Mouse (Mus musculus) embryo, embryonic 11.5 days (tissue): ENCODE data around the gene Git1.
A peak's percentile ranks its signal among the peaks of the same experiment; 100 is the strongest.

Experiments used
- DNase-seq: peaks from one replicate; pipeline ENCODE4 v3.0.0-alpha.2; 2012; ENCODE audit warnings: low read depth, low spot score

Git1 gene

DNA sequence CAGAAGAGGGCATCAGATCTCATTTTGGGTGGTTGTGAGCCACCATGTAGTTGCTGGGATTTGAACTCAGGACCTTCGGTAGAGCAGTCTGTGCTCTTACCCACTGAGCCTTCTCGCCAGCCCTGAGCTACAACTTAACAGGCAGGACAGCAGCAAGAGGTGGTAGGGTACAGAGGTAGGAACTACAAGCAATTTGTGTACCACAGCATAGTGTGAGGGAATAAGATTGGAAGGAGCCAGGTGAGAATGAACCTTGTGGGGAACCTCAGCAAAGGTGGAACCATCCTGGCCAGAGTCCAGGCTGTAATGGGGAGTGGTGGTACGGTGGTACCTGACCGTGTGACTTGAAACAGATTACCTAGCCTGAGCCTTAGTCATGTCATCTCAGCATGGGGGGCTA, 8.6 kb downstream of the Git1 start:
- DNase-seq = no peak

DNA sequence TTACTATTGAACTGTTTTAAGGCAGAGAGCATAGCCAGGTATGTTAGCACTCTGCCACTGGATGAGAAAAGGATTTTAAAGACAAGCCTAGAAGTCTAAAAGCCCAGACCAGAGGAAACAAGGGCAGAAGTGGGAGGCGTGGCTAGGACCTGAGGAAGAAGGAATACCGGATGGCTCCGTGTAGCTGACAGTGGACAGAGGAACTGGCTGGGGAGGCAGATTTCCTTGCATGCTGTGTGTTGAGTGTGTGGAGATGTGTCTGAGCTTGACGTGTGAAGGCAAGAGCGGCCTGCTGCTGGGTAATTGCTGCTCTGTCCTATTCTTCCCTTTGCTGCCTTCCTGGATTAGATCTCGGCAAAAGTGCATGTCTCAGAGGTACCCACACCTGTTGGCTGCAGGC, 9.1 kb downstream of the Git1 start:
- DNase-seq = no peak

DNA sequence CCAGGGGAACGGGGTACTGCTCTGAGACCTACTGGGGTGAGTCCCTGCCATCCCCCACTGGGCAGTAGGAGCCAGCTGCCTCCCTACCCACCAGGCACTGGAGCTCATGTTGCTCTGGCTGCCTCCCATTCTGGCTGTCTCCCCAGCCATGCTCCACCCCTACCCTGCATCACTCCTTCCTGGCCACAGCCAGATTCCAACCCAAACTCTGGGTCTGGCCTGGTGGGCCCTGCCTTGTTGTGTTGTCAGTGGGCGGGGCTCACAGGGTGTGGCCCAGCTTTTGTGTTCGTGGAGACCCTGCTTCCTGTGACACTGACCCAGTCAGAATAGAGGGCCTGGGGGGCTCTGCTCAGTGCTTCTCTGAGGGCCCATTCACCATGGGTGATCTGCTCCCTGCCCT, 10.1 kb downstream of the Git1 start:
- no peak for DNase-seq

DNA sequence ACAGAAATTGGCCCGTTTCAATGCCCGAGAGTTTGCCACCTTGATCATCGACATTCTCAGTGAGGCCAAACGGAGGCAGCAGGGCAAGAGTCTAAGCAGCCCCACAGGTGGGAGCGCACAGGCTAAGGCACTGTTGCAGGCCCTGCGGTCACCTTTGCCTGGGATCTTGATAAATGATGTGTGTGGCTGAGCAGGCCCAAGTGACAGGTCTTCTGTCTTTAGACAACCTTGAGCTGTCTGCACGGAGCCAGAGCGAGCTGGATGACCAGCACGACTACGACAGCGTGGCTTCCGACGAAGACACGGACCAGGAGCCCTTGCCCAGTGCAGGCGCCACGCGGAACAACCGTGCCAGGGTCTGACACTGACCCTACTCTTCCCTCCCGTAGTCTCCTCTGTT, 11.0 kb downstream of the Git1 start:
- no peak for DNase-seq

DNA sequence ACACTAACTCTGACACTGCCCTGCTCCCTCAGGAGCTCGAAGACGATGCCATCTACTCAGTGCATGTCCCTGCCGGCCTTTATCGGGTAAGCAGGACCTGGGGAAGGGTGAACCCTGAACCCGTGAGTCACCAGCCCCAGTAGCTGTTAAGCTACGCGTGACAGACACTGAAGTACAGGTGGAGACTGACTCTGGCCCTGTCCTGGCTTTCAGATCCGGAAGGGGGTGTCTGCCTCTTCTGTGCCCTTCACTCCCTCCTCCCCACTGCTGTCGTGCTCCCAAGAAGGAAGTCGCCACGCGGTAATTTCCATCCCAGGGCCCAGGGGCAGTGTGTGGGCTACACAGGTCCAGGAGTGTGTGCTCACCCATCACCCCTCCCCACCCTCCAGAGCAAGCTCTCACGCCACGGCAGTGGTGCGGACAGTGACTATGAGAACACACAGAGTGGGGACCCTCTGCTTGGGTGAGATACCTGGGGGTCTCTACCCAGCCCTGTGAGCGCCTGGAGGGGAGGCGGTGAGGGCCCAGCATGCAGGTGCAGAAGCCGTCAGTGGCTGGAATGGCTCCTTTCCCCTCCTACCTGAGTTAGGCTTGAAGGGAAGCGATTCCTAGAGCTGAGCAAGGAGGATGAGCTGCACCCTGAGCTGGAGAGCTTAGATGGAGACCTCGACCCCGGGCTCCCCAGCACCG, 12.1 kb downstream of the Git1 start:
- no peak for DNase-seq

DNA sequence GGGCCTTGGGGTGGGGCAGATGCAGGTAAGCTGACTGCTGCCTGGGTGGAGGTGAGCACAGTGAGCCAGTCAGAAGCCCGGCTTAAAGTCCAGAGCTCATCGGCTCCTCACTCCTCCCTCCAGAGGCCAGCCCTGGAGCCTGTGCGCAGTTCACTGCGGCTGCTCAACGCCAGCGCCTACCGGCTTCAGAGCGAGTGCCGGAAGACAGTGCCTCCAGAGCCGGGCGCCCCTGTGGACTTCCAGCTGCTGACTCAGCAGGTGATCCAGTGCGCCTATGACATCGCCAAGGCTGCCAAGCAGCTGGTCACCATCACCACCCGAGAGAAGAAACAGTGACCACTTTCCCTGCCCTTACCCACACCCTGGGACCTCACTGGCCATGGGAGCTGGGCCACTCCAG, 12.9 kb downstream of the Git1 start:
- no peak for DNase-seq

DNA sequence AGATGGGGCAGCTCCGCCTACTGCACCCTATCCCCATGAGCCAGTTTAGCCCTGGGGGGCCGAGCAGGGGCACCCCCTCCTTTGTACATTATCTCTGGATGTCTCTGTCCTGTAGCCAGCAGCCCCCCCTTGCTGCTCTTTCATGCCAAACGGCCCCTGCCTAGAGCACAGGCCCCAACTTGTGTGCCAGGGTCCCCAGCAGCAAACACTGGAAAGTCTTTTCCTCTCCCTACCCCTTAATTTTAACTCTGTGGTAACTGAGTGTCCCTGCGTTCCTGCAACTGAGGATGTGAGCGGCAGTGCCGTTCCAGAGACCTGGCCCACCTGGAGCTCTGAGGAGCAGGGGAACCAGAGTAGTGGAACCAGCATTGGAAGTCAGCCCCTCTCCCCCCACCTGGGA, 13.6 kb downstream of the Git1 start:
- DNase-seq = no peak

DNA sequence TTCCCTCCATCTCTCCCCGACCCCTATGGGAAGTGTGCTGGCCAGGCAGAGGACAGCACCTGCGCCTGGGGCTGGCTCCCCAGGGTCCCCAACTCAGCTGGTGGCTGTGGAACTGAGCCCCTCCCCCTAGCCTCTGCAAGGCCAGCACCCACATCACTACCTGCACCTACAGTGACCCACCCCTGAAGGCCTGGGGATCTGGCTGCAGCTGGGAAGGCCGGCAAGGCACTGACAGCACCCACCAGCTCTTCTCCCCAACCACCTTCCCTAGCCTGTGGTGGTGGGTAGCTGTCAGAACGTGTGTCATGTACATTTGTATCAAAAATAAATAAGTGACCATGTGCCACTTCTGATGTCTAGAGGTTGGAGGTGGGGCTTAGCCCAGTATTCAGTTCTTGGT, 14.1 kb downstream of the Git1 start:
- DNase-seq = no peak

DNA sequence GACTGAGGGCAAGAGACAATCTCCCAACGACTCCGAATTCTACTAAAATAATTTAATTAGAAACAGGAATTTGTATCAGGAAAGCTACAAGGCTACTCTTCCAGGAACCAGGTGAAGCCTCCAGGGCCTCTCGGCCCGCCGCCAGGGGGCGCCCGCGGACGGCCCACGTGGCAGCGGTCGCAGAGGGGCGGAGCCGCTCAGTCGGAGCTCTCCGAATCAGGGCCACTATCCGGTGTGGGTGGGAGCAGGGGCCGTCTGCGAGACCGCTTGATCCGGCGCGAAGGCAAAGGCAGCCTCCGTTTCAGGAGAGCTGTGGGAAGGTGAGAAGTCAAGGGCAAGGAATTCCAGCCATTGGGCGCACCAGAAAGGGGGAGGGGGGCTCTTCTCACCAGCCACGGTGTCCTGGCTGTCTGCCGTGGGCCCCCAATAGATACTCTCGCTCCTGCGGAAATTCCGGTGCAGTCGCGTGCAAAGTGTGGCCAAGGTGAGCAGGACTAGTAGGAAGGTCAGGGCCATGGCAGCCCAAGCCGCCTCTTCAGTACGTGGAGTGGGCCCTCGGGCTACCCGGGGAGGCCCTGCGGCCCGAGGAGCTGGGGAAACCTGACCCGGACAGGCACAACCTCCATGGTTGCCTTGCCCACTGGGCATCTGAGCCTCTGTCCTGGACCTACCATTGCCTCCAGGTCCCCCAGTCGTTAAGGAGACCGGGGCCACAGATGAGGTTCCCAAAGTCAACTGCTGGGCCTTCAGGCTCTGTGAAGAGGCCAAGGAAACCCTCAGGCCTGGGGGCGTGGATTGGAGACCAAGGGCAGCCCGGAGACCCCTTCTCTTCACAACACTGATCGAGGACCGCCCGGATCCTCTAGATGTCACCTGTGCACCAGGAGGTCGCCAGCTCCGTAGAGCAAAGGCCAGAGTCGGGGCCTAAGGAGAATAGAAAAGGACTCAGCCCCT, 15.0 kb downstream of the Git1 start:
- DNase-seq = peak; percentile 73

DNA sequence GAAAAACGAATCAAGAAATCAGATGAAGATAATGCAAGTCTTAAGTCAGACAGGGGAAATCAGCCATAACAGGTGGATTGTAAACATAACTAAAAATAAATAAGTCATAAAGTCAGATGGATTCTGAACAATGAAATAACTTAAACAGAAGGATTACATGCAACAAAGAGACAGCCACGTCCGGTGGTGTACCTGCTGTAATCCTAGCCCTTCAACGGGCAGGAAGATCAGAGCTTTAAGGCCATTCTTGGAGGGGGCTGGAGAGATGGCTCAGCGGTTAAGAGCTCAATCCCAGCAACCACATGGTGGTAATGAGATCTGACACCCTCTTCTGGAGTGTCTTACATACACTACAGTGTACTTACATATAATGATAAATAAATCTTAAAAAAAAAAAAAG, 18.0 kb downstream of the Git1 start:
- no peak for DNase-seq

DNA sequence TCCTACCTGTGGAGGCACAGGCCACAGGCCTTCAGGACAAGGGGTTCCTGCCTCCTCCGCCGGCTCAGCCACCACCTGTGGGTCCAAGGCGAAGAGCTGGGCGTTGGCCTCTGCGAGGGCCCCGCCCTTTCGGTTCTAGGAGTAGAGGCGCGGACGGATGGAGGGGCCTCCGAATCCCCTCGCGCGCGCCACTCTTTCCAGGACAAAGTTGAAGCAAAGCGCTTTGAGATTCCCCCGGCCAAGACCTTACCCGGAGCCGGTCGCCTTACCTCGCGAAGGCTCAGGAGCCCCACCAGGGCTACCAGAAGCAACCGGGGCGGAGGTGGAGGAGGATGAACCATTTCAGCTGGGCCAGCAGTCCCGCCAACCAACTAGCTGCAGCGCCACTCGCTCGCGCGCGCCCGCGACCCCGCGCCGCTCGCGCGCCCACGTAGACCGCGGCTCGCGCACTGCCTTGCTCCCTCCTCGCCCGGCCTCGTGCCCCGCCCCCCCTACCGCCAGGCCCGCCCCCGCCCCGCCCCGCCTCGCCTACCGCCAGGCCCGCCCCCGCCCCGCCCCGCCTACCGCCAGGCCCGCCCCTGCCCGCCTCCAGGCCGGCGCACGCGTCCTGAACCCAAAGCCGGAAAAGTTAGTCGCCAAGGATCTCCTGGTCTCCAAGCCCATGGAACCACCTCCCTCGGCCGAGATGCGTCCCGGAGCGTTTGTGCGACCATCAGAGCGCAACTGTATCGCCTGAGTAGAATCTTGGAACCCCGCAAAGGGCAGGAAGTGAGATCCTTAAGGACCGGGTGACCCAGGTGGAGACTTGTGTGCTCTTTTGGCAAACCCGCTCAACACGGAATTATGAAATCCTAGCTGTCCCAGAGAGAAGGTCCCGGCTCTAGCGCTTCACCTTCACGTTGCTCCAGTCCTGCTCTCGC, 19.8 kb downstream of the Git1 start:
- peak; percentile 80 for DNase-seq

DNA sequence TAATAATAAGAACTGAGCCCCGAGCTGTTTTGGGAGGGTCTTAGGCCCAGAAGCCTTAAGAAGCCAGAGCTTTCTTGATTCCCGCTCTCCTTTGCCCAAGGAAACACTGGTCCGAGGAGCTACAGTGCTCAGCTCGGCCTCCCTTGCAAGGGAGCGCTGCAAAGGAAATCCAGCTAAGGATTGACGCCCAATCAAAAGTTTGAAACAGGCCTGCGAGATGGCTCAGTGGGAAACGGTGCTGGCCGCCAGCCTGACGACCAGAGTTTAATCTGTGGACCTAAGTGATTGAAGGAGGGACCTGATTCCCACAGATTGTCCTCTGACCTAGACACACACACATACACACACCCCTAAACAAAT, 20.4 kb downstream of the Git1 start:
- DNase-seq = no peak

DNA sequence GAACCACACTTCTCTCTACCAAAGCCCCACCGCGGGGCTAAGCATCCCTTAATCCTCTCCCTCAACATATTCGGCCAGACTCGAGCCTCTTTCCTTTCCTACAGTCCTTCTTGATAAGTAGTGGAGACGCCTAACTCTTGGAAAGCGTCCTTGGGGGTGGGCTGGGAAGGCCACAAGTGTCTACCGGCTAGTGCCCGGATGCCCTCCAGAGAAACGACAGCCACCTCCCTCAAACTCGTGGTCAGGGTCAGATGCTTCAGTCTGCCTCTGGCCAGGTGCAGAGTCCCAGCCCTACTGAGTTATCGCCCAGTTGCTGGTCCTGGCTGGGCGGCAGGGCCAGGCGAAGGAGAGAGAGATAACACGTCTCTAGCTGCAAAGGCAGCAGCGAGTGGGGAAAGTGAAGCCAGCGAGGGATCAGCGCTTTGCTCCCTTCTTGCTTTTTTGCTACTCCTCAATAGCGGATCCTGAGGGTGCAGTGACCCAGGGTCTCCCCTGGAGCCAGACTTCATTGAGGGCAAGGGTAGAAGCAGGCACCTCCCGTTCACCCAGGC, 21.0 kb downstream of the Git1 start:
- DNase-seq = no peak

DNA sequence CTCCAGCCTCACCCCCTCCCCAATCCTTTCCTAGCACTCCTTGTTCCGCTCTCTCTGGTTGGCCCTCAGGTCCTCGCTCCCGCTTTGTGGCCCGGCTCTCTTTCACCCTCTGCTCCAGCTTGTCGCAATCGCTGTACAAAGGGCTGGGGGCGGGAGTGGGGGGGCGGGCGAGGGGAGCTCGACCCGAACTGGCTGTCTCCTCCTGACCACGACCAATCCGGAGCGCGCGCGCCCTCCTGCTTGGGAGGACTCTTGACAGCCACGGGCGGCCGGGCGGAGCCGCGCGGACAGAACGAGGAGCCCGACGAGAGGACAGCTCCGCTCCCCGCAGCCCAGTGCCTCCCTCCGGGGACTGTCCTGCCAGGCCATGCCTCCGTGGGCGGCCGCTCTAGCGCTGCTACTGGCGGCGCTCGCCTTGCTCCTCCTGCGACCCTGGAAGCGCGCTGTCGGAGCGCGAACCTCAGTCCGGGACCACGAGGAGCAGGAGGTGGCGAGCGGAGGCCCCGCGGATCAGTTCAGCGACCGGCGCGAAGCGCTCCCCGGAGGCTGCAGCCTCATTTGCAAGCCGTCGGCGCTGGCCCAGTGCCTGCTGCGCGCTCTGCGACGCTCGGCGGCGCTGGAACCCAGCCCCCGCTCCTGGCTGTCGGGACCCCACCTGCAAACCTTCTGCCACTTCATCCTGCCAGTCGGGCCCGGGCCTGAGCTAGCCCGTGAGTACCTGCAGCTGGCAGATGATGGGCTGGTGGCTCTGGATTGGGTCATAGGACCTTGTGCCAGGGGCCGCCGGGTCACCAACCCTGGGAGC, 21.7 kb downstream of the Git1 start, which contains the start of gene Abhd15:
TSS of gene Abhd15 (plus strand) at position 290 of the 805 bp plus-strand sequence.
- DNase-seq = no peak

DNA sequence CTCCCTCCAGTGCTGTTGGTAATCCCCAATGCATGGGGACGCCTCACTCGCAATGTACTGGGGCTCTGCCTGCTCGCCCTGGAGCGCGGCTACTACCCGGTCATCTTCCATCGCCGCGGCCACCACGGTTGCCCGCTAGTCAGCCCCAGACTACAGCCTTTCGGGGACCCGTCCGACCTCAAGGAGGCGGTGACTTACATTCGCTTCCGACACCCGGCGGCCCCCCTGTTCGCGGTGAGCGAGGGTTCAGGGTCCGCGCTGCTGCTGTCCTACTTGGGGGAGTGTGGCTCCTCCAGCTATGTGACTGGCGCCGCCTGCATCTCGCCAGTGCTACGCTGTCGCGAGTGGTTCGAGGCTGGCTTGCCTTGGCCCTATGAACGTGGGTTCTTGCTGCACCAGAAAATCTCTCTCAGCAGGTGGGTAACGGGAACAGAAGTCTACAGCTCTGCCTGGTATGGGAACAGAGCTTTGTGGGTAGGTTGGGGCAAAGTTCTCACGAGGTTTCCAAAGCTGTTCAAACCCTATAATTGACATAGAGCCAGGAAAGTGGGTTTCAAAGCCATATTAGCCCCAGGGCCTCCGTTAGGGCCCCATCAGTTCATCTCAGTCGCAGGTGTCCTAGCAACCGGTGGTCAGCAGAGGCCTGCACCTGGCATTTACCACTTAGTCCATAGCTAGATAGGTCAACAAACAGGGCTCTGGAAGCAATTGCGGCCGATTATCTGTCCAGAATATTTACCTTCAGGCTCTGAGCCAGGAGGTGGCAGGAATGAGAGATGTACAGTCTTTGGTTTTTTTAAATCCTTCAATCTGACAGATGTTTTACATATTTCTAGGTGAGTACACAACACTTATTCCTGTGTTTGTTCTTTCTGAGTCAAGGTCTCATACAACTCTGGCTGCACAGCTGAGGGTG, 22.5 kb downstream of the Git1 start, which contains the start of gene Trp53i13:
TSS of gene Trp53i13 (minus strand) at position 344 of the 916 bp plus-strand sequence.
- DNase-seq = no peak

DNA sequence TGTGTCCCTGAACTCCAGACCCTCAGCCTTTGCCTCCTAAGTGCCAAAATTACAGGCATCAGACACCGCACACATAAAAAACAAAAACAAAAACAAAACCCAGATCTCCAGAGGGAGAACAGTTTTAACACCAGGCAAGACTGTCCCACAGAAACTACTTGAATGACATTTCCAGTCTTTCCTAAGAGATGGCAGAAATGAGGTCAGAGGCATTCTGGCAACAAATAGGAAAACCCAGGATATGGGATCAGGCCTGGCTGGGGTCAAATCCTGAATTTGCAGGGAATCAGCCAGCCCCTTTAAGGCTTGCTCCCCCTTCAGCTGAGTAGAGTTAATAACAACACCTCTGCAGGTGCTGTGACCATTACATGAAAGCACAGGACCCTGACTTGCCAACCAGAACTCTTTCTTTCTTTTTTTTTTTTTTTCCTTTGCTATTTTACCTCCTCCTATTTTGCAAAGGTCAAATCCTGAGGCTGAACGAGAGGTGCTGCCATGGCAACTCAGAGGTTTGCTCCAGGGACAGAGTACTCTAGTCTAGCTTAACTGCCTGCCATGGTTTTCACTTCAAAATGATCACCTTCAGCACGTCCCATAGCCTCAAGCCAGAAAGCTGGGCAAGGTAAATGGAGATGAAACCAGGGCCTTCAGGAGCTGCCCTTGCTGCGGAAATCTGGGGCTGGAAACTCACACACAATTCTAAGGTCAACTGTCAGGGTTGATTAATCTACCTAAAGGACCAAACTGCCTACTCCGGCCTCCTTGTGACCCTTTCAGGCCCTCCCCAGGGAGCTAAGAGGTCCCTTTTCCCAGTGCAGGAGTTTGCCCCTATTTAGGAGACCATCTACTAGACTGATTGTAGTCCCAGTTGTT, 23.4 kb downstream of the Git1 start:
- DNase-seq = no peak

DNA sequence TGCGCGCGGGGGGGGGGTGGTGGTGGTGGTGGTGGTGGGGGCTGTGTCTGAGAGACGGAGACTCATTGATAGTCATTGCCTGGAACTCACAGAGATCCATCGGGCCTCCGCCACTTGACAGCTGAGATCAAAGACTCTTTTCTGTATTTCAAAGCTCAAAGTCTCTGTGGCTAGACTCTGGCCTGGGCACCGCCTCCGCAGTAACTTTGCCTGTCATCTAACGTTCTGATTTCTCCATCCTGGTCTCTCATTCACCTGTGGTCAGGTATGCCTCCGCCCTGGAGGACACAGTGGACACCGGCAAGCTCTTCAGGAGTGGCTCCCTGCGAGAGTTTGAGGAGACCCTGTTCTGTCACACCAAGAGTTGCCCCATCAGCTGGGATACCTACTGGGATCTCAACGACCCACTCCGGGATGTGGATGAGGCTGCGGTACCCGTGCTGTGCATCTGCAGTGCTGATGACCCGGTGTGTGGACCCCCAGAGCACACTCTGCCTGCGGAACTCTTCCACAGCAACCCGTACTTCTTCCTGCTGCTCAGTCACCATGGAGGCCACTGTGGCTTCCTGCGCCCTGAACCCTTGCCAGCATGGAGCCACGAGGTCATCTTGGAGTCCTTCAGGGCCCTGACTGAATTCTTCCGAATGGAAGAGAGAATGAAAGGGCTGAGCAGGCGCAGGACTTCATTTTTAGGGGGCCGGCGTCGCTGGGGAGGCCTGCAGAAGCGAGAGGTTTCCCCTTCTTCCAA, 24.9 kb downstream of the Git1 start:
- no peak for DNase-seq

DNA sequence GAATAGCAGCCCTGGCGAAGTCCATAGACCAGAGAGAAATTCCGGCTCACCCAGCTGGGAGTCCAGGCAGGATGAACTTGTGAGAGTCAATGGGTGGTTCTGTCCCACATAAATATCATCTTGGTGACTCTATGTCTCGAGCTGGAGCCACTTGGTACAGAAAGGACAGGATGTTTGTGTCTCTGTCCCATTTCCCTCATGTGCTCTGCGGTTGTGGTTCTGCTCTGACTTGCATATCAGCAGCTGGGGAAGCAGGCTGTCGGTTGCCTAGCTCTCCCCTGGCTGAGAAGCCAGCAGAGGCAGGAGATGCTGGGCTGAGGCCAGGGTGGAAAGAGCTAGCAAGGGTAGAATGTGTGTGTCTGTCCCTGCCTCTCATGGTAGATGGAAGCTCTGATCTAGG, 25.7 kb downstream of the Git1 start, which contains the start of gene Gm10392:
TSS of gene Gm10392 (minus strand) at position 156 of the 400 bp plus-strand sequence.
- no peak for DNase-seq
